Mouse (Mus musculus): ENCODE results near the gene Abca1. TPM values are rescaled to one million over a fixed set of nuclear protein-coding genes. Genes with fewer than 3 reads are reported as not detected.

Gene Abca1
- 11.0 TPM for polyA plus RNA-seq (2015; fragmentation: Illumina TruSeq; extraction: RNeasy Lipid Tissue Mini Kit (QIAGEN cat#74804); ENCODE audit: low read depth, low replicate concordance)

GRCm38 (mm10) chr4:53159767-53160166 lies at the start of gene Abca1:
TSS of gene Abca1 (minus strand) at chr4:53159895.

GRCm38 (mm10) chr4:53011732-53012361 lies 147.8 kb downstream of the Abca1 start, which contains the start of gene Nipsnap3b:
TSS of gene Nipsnap3b (plus strand) at chr4:53011880.

GRCm38 (mm10) chr4:52989248-52989647 lies 170.4 kb downstream of the Abca1 start, which contains the start of gene Nipsnap3a:
TSS of gene Nipsnap3a (plus strand) at chr4:52989272.

Other genes with a start within 250 kb of the Abca1 start
- gene Olfr272, start 240.7 kb downstream of the Abca1 start, polyA plus RNA-seq (2015; fragmentation: Illumina TruSeq; extraction: RNeasy Lipid Tissue Mini Kit (QIAGEN cat#74804); ENCODE audit: low read depth, low replicate concordance), result not detected
- gene Olfr270, start 195.3 kb downstream of the Abca1 start, polyA plus RNA-seq (2015; fragmentation: Illumina TruSeq; extraction: RNeasy Lipid Tissue Mini Kit (QIAGEN cat#74804); ENCODE audit: low read depth, low replicate concordance), result not detected
- gene Nipsnap3a, start 170.6 kb downstream of the Abca1 start, polyA plus RNA-seq (2015; fragmentation: Illumina TruSeq; extraction: RNeasy Lipid Tissue Mini Kit (QIAGEN cat#74804); ENCODE audit: low read depth, low replicate concordance), result not detected
- 18.1 TPM for gene Nipsnap3b, start 148.0 kb downstream of the Abca1 start, polyA plus RNA-seq (2015; fragmentation: Illumina TruSeq; extraction: RNeasy Lipid Tissue Mini Kit (QIAGEN cat#74804); ENCODE audit: low read depth, low replicate concordance)

Measured in brain, adult 10 weeks (tissue).